Mouse (Mus musculus) MEL (cell line): ENCODE results near the gene Nrxn3.

Experiments used
- CHD1 ChIP-seq: IDR thresholded peaks from 2 replicates; pipeline ENCODE4 v1.6.1; 2012; ENCODE audit warnings: low read depth, mild to moderate bottlenecking, inconsistent platforms, low read length, improper control_type of control experiment
- CTCF ChIP-seq, 3 experiments: IDR thresholded peaks in 2 of 3; conservative IDR thresholded peaks in 1 of 3; 2 replicates each; pipeline ENCODE4 v1.5.1; 2011 to 2012; ENCODE audit warnings: low read length in 3 of 3, low read depth in 2 of 3, mild to moderate bottlenecking in 2 of 3, improper control_type of control experiment in 1 of 3, inconsistent platforms in 1 of 3, mixed read lengths in 1 of 3, moderate library complexity in 1 of 3; ENCODE audit not compliant: control insufficient read depth in 1 of 3, insufficient read depth in 1 of 3, poor library complexity in 1 of 3, severe bottlenecking in 1 of 3
- E2F4 ChIP-seq: IDR thresholded peaks from 2 replicates; pipeline ENCODE4 v1.6.1; 2011; ENCODE audit warnings: low read depth, low read length, improper control_type of control experiment, borderline replicate concordance
- ELF1 ChIP-seq: IDR thresholded peaks from 2 replicates; pipeline ENCODE4 v1.6.1; 2014; ENCODE audit warnings: low read depth, mild to moderate bottlenecking, inconsistent platforms, low read length, improper control_type of control experiment, moderate library complexity
- ETS1 ChIP-seq: IDR thresholded peaks from 2 replicates; pipeline ENCODE4 v1.6.1; 2012; ENCODE audit warnings: low read depth, mild to moderate bottlenecking, inconsistent platforms, low read length, improper control_type of control experiment, moderate library complexity
- GATA1 ChIP-seq: IDR thresholded peaks from 2 replicates; pipeline ENCODE4 v1.6.1; 2011; ENCODE audit warnings: low read depth, low read length, improper control_type of control experiment
- JUND ChIP-seq: IDR thresholded peaks from 2 replicates; pipeline ENCODE4 v1.6.1; 2011; ENCODE audit warnings: low read depth, mild to moderate bottlenecking, improper control_type of control experiment, low read length
- MXI1 ChIP-seq: IDR thresholded peaks from 2 replicates; pipeline ENCODE4 v1.6.1; 2011; ENCODE audit warnings: mild to moderate bottlenecking, low read depth, low read length, improper control_type of control experiment
- NRF1 ChIP-seq: IDR thresholded peaks from 2 replicates; pipeline ENCODE4 v1.6.1; 2014; ENCODE audit warnings: low read depth, mild to moderate bottlenecking, inconsistent platforms, low read length, improper control_type of control experiment, moderate library complexity; ENCODE audit not compliant: poor library complexity, insufficient read depth, severe bottlenecking
- POLR2A ChIP-seq, 2 experiments: IDR thresholded peaks; 2 replicates each; pipeline ENCODE4 v1.6.1; 2011 to 2012; ENCODE audit warnings: low read length in 2 of 2, mild to moderate bottlenecking in 2 of 2, control low read depth in 1 of 2, improper control_type of control experiment in 1 of 2, low read depth in 1 of 2, moderate library complexity in 1 of 2; ENCODE audit not compliant: control insufficient read depth in 1 of 2, insufficient read depth in 1 of 2, poor library complexity in 1 of 2
- TAL1 ChIP-seq: IDR thresholded peaks from 2 replicates; pipeline ENCODE4 v1.6.1; 2012; ENCODE audit warnings: mild to moderate bottlenecking, inconsistent platforms, low read length, moderate library complexity, mixed read lengths
- UBTF ChIP-seq: IDR thresholded peaks from 2 replicates; pipeline ENCODE4 v1.6.1; 2012; ENCODE audit warnings: low read depth, mild to moderate bottlenecking, inconsistent platforms, low read length, improper control_type of control experiment, moderate library complexity, borderline replicate concordance; ENCODE audit not compliant: insufficient read depth
- ZNF384 ChIP-seq: IDR thresholded peaks from 2 replicates; pipeline ENCODE4 v1.6.1; 2012; ENCODE audit warnings: low read depth, mild to moderate bottlenecking, inconsistent platforms, low read length, improper control_type of control experiment

GRCm38 (mm10) chr12:88841350-88841749, 118.7 kb downstream of the Nrxn3 start:
- TF ChIP-seq MXI1 (no peak), CHD1 (no peak), GATA1 (no peak), CTCF (IDR thresholded peaks at IDR 0.05 in 2 of 3, conservative IDR thresholded peaks at IDR 0.05 in 1 of 3; ENCODE audit: control insufficient read depth in 1 of 3, insufficient read depth in 1 of 3, low read depth in 2 of 3, low read length in 3 of 3, poor library complexity in 1 of 3, severe bottlenecking in 1 of 3) (no peak), NRF1 (no peak), E2F4 (no peak), UBTF (no peak), ETS1 (no peak), ELF1 (no peak), POLR2A (IDR thresholded peaks at IDR 0.05; ENCODE audit: control insufficient read depth in 1 of 2, insufficient read depth in 1 of 2, low read depth in 1 of 2, low read length in 2 of 2, poor library complexity in 1 of 2) (no peak), TAL1 (no peak), JUND (no peak), ZNF384 (no peak)
